12 mouse cellular contexts compared by ENCODE assay signal in the genomic region with DNA sequence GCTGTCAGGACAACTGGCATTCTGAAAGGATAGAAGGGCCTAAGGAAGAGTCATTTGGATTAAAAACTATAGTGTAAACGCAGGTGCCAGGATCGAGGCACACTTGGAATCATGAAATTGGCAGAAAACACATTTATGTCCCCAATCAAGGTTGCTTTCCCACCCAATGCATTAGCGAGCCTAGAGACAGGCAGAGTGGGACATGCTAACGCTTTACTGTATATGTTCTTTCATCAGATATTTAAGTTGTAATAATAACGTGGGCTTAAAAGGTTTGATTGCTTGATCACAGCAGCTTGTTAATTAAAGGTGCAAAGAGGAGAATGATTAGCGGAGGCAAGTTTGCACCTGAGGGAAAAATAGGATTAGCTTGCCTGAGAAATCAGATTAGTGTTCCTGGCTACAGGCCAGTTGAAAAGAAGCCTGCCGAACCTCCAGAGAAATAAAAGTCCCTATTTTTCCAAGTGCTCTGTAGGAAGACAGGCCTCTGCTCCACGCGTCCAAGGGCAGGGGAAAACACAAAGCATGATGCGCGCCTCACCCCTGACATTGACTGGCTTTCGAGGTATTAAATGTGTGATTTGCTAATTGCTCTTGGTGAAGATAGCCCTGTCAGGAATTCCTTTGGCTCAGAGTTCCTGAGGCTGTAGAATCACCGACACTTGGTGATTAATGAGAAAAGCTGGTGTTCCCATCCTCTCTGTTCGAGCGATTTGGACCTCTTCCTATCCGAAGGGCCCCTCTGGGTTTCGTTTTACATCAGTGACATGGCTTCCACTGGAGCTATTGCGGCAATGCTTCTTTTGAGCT.
DNase-seq lines count a peak whose midpoint lies in the region; ATAC-seq lines count a peak whose summit lies in the region.
"Had no signal": no experiment of that assay in that cellular context is flagged by ENCODE, and none has a peak within 500 bp of the region (broad histone marks: within the 10 kb centered on the region; RNA-seq: fewer than 3 reads in every experiment).

No protein-coding gene starts in this region.

- H3K9ac ChIP-seq in heart, embryonic 15.5 days, result no peak overlapping the region
- H3K9ac ChIP-seq in forebrain, embryonic 12.5 days, result no peak overlapping the region
- H3K9ac ChIP-seq in hindbrain, embryonic 12.5 days, result no peak overlapping the region
- no peak overlapping the region for H3K9ac ChIP-seq in neural tube, embryonic 13.5 days
- H3K9ac ChIP-seq: liver, embryonic 14.5 days had no signal

- H3K4me2 ChIP-seq in heart, embryonic 15.5 days, result peak overlapping the region; percentile 28
- H3K4me2 ChIP-seq in forebrain, embryonic 12.5 days, result peak overlapping the region; percentile 24
- no peak overlapping the region for H3K4me2 ChIP-seq in hindbrain, embryonic 12.5 days (replicated peaks)
- peak overlapping the region; percentile 16; the same call in 1 of the 2 replicates for H3K4me2 ChIP-seq in neural tube, embryonic 13.5 days

- 42% methylated on average over 18 of the region's 18 CpGs for WGBS in heart, embryonic 15.5 days
- 32% methylated on average over 18 of the region's 18 CpGs for WGBS in forebrain, embryonic 12.5 days
- WGBS in hindbrain, embryonic 12.5 days, result 49% methylated on average over 18 of the region's 18 CpGs
- 48% methylated on average over 18 of the region's 18 CpGs for WGBS in neural tube, embryonic 13.5 days

- no peak for DNase-seq in heart, adult 8-10 months (ENCODE audit: low spot score)
- DNase-seq in lung, postnatal 4 days, result no peak
- no peak for DNase-seq in left cerebral cortex, adult 8-10 months (ENCODE audit: low spot score in 2 of 2)
- DNase-seq: cerebellum, adult 11-12 months; kidney, adult 8-10 months; thymus, postnatal 25 days had no signal

- H3K9me3 ChIP-seq in heart, embryonic 15.5 days (replicated peaks), result no peaks in the 10 kb centered on the region
- no peaks in the 10 kb centered on the region for H3K9me3 ChIP-seq in forebrain, embryonic 12.5 days
- H3K9me3 ChIP-seq in hindbrain, embryonic 12.5 days (replicated peaks), result no peaks in the 10 kb centered on the region
- no peaks in the 10 kb centered on the region for H3K9me3 ChIP-seq in neural tube, embryonic 13.5 days

- 0 out of 2 replicates have a peak overlapping the region, but pooled peaks have one; percentile 6 for H3K4me3 ChIP-seq in heart, embryonic 15.5 days
- no peak overlapping the region for H3K4me3 ChIP-seq in forebrain, embryonic 12.5 days (replicated peaks)
- no peak overlapping the region for H3K4me3 ChIP-seq in hindbrain, embryonic 12.5 days
- H3K4me3 ChIP-seq in neural tube, embryonic 13.5 days, result no peak overlapping the region

- no peaks in the 10 kb centered on the region for H3K27me3 ChIP-seq in heart, embryonic 15.5 days
- no peaks in the 10 kb centered on the region for H3K27me3 ChIP-seq in forebrain, embryonic 12.5 days
- H3K27me3 ChIP-seq in hindbrain, embryonic 12.5 days, result no peaks in the 10 kb centered on the region
- no peaks in the 10 kb centered on the region for H3K27me3 ChIP-seq in neural tube, embryonic 13.5 days

- no peaks in the 10 kb centered on the region for H3K36me3 ChIP-seq in heart, embryonic 15.5 days
- H3K36me3 ChIP-seq in forebrain, embryonic 12.5 days (replicated peaks), result no peaks in the 10 kb centered on the region
- H3K36me3 ChIP-seq in hindbrain, embryonic 12.5 days, result no peaks in the 10 kb centered on the region
- no peaks in the 10 kb centered on the region for H3K36me3 ChIP-seq in neural tube, embryonic 13.5 days

- no peak overlapping the region for H3K27ac ChIP-seq in heart, embryonic 15.5 days
- peak overlapping the region; percentile 2; the same call in 1 of the 2 replicates for H3K27ac ChIP-seq in forebrain, embryonic 12.5 days
- H3K27ac ChIP-seq in hindbrain, embryonic 12.5 days, result 0 out of 2 replicates have a peak overlapping the region, but pooled peaks have one; percentile 44
- H3K27ac ChIP-seq in neural tube, embryonic 13.5 days (replicated peaks), result peak overlapping the region; percentile 47
- H3K27ac ChIP-seq: liver, embryonic 14.5 days had no signal

- ATAC-seq in heart, embryonic 15.5 days (replicated peaks; ENCODE audit: insufficient number of reproducible peaks, insufficient read depth, low FRiP score, low read depth), result no peak
- peak; percentile 84; the same call in 1 of the 2 replicates for ATAC-seq in forebrain, embryonic 12.5 days (ENCODE audit: low FRiP score)
- ATAC-seq in hindbrain, embryonic 12.5 days (ENCODE audit: low FRiP score), result no peak; the same call in 1 of the 2 replicates
- ATAC-seq in neural tube, embryonic 13.5 days (ENCODE audit: low read depth), result peak; percentile 76
- ATAC-seq: activated CD4-positive, CD25-positive, alpha-beta regulatory T cell, adult 4 months had no signal

- no peaks in the 10 kb centered on the region for H3K4me1 ChIP-seq in heart, embryonic 15.5 days (replicated peaks)
- H3K4me1 ChIP-seq in forebrain, embryonic 12.5 days, result peaks cover 14% of the 10 kb centered on the region
- H3K4me1 ChIP-seq in hindbrain, embryonic 12.5 days, result peaks cover 9% of the 10 kb centered on the region; the same call in 1 of the 2 replicates
- H3K4me1 ChIP-seq in neural tube, embryonic 13.5 days (replicated peaks), result peaks cover 12% of the 10 kb centered on the region

Comparison
In these comparisons a context has a peak if more than half of its experiments do, and no peak if none do; other contexts are left out.
1. ATAC-seq: peak in forebrain, embryonic 12.5 days (single experiment) and neural tube, embryonic 13.5 days (single experiment); none in heart, embryonic 15.5 days (single experiment) and hindbrain, embryonic 12.5 days (single experiment).